Mouse (Mus musculus) G1E (cell line): ENCODE data around the gene Ppp1r15a. TPM values are rescaled to one million over a fixed set of nuclear protein-coding genes. Genes with fewer than 3 reads are reported as not detected.

Experiments
- ATAC-seq: 2 replicates; pipeline ENCODE4 v1.8.0; 2016; ENCODE audit warnings: mild to moderate bottlenecking; ENCODE audit not compliant: insufficient number of reproducible peaks, poor library complexity, low FRiP score, severe bottlenecking; ENCODE audit errors: extremely low read depth
- DNase-seq: peaks from one replicate; pipeline ENCODE4 v3.0.0; 2012; ENCODE audit warnings: low spot score
- H3K27me3 ChIP-seq: 2 replicates; pipeline ENCODE4 v1.6.1; 2012; ENCODE audit warnings: mild to moderate bottlenecking, low read length, inconsistent platforms; ENCODE audit not compliant: insufficient read depth
- H3K36me3 ChIP-seq: replicated peaks from 2 replicates; pipeline ENCODE3; 2012; ENCODE audit warnings: mild to moderate bottlenecking, inconsistent platforms
- H3K4me1 ChIP-seq: 2 replicates; pipeline ENCODE4 v1.6.1; 2012; ENCODE audit warnings: low read depth, low read length, inconsistent platforms, mixed read lengths; ENCODE audit not compliant: insufficient read depth
- H3K4me3 ChIP-seq: 2 replicates; pipeline ENCODE4 v1.5.1; 2012; ENCODE audit warnings: low read depth, mild to moderate bottlenecking, inconsistent platforms, low read length, moderate library complexity, mixed read lengths
- H3K9me3 ChIP-seq: replicated peaks from 2 replicates; pipeline ENCODE4 v1.6.1; 2012; ENCODE audit warnings: inconsistent platforms
- CTCF ChIP-seq: IDR thresholded peaks from 2 replicates; pipeline ENCODE4 v1.5.1; 2012; ENCODE audit warnings: low read depth, low read length, inconsistent platforms, mixed read lengths
- GATA1 ChIP-seq: IDR thresholded peaks from 2 replicates; pipeline ENCODE4 v1.6.1; 2012; ENCODE audit warnings: borderline replicate concordance, low read length, inconsistent platforms, mixed read lengths
- GATA2 ChIP-seq: IDR thresholded peaks from 2 replicates; pipeline ENCODE4 v1.6.1; 2012; ENCODE audit warnings: low read depth, low read length, inconsistent platforms, borderline replicate concordance
- POLR2AphosphoS5 ChIP-seq: IDR thresholded peaks from 2 replicates; pipeline ENCODE4 v1.6.1; 2012; ENCODE audit warnings: low read depth, low read length, inconsistent platforms; ENCODE audit not compliant: insufficient replicate concordance
- TAL1 ChIP-seq: conservative IDR thresholded peaks from 2 replicates; pipeline ENCODE4 v1.6.1; 2012; ENCODE audit warnings: low read depth, low read length, inconsistent platforms, mixed read lengths
- polyA plus RNA-seq: library from polyadenylated mRNA; stranded (reverse); fragments of >175 nt; gene quantifications from 2 replicates; pipeline ENCODE4 v1.2.3, GENCODE M21; 2012
- total RNA-seq, 2 experiments: library from RNA; stranded (forward) in 1 of 2; stranded (reverse) in 1 of 2; fragments of 200-1000 nt in 1 of 2; fragments of >200 nt in 1 of 2; fragmentation: Nextera tagmentation in 1 of 2; gene quantifications; 2 replicates each; pipeline ENCODE4 v1.2.3; 2014 to 2017

Gene Ppp1r15a
- total RNA-seq (2014; fragmentation: Nextera tagmentation): 57.6 and 75.0 TPM in 2 replicates
- total RNA-seq (2017): 67.9 and 80.2 TPM in 2 replicates
- polyA plus RNA-seq: 56.8 and 62.3 TPM in 2 replicates

DNA sequence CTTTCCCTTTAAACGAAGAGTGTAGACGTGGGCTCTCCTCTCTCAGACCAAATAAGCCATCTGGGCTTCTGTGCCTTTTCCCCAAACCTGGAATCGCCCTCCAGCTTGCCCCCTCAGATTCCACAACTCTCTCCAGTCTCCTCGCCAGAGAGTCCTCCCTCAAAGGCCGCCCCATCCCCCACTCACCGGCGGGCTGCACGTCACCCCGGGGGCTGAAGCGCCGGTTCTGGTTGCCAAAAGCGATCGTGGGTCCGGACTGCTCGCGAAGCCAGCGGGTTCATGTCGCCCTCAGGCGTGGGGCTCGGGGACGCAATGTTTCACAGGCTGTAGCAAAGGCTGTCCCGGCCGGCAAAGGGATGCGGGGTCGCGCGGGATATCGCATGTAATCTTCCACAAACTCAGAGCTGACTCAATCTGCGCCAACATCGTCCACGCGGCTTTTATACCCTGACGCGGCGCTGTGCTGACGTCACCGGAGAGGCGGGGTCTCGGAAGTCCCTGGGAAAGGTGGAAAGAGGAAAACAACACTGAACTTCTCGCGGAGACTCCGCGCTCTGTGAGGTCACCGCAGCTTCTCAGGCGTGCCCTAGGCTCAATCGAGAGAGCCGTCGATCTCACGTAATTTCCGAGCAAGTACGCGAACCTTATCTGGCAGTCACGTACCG, at the start of gene Ppp1r15a, which contains the start of gene Plekha4:
Gene Ppp1r15a (minus strand): TSS at position 460 of the 665 bp plus-strand sequence.
Gene Plekha4 (plus strand): TSS at position 522 of the 665 bp plus-strand sequence.
- H3K4me1 ChIP-seq: peaks cover 69% of the 10 kb centered on the region
- peak; percentile 78 for DNase-seq
- peak; percentile 73 for ATAC-seq
- no peaks in the 10 kb centered on the region for H3K27me3 ChIP-seq
- TF ChIP-seq GATA1 (no peak), GATA2 (no peak), CTCF (no peak), POLR2AphosphoS5 (peak; percentile 91; the same call in 1 of the 2 replicates), TAL1 (no peak)
- no peaks in the 10 kb centered on the region for H3K9me3 ChIP-seq
- H3K4me3 ChIP-seq: peak within 1 kb of the TSS; percentile 94
- peaks cover 29% of the 10 kb centered on the region for H3K36me3 ChIP-seq

DNA sequence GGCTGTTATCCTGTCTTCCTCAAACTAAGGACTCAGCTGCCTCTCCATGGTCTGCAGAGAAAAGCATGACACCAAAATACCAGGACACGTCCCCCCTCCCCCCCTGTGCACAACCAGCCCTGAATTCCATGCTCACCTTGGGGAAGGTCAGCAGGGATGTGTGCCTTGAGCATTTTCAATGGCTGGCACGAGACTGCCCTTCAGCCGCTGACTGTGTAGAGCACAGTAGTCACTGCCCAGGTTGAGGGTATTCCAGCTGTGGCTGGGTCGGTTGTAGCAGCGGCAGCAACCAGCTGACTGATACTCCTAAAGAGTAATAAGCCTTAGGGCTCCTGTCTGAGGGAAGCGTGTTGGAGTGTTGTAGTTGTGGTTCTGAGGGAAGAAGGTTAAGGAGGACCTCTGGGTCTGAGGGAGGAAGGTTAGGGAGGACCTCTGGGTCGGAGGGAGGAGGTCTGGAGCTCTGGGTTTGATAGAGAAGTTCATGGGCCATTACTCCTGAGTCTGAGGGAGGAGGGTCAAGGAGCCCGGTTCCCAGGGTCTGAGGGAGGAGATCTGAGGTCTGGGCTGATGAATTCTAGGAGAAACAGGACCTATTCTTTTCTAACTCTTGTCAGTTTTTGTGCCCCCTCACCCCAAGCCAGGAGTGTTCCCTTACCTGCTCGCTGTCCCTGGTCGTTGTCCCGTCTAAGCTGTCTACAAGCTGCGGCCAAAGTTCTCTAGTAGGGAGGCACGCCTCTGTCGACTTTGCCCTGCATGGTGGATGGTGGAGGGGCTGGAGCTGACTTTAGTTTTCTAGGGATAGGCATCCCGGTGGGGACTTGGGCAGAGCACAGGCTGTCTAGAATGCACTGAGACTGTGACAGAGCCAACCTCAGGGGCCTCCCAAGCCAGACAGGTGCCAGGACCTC, 48.7 kb upstream of the Ppp1r15a start:
- peaks cover 64% of the 10 kb centered on the region for H3K36me3 ChIP-seq

GRCm38 (mm10) chr7:45573954-45574353, 47.9 kb upstream of the Ppp1r15a start:
- H3K4me3 ChIP-seq: no peak overlapping the region
- no peak for DNase-seq
- H3K9me3 ChIP-seq: no peaks in the 10 kb centered on the region
- H3K36me3 ChIP-seq: peaks cover 61% of the 10 kb centered on the region
- peaks cover 59% of the 10 kb centered on the region for H3K4me1 ChIP-seq
- no peak for TF ChIP-seq CTCF
- TF ChIP-seq POLR2AphosphoS5: no peak
- no peaks in the 10 kb centered on the region for H3K27me3 ChIP-seq
- ATAC-seq: no peak

More for the DNA sequence above, 48.7 kb upstream of the Ppp1r15a start:
- Histone ChIP-seq H3K9me3 (no peaks in the 10 kb centered on the region), H3K27me3 (no peaks in the 10 kb centered on the region), H3K4me1 (peaks cover 51% of the 10 kb centered on the region), H3K4me3 (0 out of 2 replicates have a peak overlapping the region, but pooled peaks have one; percentile 11)
- DNase-seq (no peak), ATAC-seq (no peak)
- TF ChIP-seq TAL1 (no peak), GATA1 (no peak), POLR2AphosphoS5 (no peak), CTCF (no peak), GATA2 (no peak)

DNA sequence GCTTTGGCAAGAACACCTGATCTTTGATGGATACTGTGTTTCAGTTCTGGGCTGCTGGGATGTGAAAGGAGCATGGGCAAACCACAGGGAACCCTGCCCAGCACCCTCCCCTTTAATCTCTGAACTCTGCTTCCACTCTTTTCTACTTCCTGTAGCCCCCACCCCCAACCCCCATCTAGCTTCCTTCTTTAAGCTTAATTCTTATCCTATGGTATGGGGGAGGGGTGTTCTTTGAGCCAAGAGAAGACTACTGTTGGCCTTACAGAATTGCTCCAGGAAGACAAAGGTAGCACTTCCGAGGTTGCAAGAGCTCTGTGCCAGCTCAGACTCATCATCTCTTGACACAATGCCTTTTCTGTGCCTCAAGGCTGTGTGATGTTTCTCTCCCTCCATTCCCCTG, 45.9 kb upstream of the Ppp1r15a start:
- no peak for ATAC-seq
- H3K4me1 ChIP-seq: peaks cover 75% of the 10 kb centered on the region
- TF ChIP-seq POLR2AphosphoS5 (no peak), TAL1 (no peak), CTCF (no peak), GATA1 (no peak), GATA2 (no peak)
- H3K36me3 ChIP-seq: peaks cover 48% of the 10 kb centered on the region
- no peaks in the 10 kb centered on the region for H3K9me3 ChIP-seq
- no peak for DNase-seq
- H3K27me3 ChIP-seq: no peaks in the 10 kb centered on the region
- H3K4me3 ChIP-seq: peak overlapping the region; percentile 80; the same call in 1 of the 2 replicates

DNA sequence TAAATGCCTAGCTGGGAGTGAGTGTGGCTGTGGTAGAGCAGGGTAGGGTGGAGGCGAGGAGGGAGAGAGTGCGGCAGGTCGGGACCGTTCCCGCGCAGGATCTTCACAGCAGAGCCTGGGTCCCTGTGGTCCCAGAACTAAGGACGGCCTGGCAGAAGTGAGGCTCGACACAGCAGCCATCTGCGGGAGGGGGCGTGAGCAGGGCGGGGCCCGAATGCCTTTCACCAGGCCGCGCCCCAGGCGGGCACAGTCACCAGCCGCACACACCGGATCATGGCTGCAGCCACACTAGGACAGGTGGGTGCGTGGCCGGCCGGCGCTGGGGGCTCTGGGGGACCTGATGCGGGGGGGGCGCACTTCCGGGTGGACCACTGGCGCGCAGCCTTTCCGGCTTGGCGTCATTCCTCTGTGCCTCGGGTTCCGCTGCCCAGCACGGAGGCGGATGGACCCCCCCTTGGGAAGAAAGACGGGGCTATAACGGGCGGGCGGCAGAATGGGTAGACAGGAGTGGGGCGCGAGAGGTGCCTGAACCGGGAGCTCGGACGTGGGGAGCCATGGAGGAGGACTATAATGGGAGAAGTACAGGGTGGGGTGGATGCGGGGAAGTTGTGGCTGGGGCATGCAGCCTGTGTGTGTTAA, 44.2 kb upstream of the Ppp1r15a start, which contains the start of gene Bcat2:
Gene Bcat2 (plus strand): TSS at position 51 of the 639 bp plus-strand sequence.
- ATAC-seq (peak; percentile 26; the same call in 1 of the 2 replicates), DNase-seq (peak; percentile 68)
- Histone ChIP-seq H3K36me3 (peaks cover 40% of the 10 kb centered on the region), H3K4me3 (peak within 1 kb of the TSS; percentile 80), H3K9me3 (no peaks in the 10 kb centered on the region), H3K4me1 (peaks cover 85% of the 10 kb centered on the region), H3K27me3 (no peaks in the 10 kb centered on the region)
- no peak for TF ChIP-seq POLR2AphosphoS5
- no peak for TF ChIP-seq TAL1
- no peak for TF ChIP-seq CTCF
- TF ChIP-seq GATA2: no peak
- no peak for TF ChIP-seq GATA1
